Mouse (Mus musculus): Measurements from ENCODE around the gene Cln5.

Cln5 gene

DNA sequence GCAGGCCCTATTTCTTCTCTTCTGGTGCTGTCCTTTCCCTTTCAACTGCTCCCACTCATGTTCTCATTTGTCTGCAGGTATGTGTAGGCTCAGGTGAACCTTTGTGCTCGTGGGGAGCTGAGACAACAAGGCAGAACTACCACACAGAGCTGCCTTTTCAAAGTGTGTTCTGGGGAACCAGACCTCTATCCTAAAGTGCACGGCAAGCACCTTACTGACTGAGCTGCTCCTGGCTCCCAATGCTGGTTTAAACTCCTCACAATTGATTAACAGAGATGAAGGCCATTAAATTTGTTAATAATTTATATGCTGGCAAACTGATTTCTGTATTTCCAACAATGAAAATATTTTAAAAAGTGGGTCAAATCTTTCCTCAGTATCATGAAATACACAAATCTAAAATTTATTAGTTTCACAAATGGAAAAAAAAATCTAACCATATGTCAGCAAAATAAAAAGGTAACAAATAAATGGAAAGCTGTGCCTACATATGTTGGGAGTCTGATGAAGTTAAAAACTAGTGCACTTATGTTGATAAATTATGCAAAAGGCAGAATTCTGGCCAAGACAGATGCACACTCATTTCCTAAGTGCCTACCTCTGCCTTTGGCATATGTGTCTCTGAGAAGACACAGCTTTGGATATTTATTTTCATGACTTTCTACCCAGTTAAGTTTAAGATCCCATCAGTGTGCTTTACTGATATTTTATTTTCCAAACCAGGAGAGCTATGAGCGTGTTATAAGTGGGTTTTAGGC lies 42.8 kb downstream of the Cln5 start:
- DNase-seq (ENCODE audit: low spot score): no peak

DNA sequence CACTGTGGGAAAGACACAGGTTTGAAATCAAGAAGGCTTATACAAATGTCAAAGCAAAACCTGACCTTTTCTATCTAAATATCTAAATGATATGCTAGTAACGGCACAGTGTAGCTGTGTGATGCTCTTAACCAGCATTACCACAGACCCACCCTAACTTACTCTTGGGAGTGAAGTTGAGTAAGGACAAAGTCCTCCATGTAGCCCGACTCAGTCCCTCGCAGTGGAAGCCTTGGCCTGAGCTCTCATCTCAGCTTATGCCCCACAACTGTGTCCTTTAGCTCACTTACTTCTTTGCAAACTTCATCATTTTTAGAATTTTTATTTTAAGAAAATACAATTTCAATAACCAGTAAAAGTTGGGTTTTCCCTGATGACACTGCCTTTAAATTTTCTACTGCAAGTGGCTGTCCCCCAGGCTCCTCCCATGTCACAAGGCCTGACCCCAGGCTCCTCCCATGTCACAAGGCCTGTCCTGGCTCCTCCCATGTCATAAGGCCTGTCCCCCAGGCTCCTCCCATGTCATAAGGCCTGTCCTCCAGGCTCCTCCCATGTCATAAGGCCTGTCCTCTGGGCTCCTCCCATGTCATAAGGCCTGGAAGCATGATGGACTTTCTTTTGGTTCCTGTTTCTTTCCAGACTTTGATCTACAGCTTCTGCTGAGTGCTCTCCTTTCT lies 45.1 kb downstream of the Cln5 start:
- DNase-seq (ENCODE audit: low spot score): no peak

DNA sequence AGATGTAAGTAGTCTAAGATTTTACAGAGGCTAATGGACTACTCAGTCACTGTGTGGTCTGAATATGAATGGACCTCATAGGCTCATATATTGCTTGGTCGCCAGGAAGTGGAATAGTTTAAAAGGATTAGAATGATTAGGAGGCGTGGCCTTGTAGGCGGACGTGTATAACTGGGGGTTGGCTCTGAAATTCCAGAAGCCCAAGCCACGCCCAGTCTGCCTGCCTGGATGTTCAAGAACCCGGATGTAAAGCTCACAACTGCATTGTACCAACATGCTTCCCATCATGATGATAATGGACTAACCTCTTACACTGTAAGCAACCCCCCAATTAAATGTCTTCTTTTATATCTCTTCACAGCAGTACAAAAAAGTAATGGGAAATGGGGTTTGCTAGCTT lies 55.7 kb downstream of the Cln5 start:
- no peak for DNase-seq (ENCODE audit: low spot score)
